Mouse (Mus musculus): ENCODE data around the gene Upb1. TPM values are rescaled to one million over a fixed set of nuclear protein-coding genes. Genes with fewer than 3 reads are reported as not detected.
"Not testable (repeated sequence)": the region's sequence is repeated elsewhere in the genome, so short reads cannot be mapped to it uniquely, and the experiment has no call there.

Upb1 gene
- total and polyA plus RNA-seq, 3 experiments: 0.70 to 0.89 (median 0.70) TPM

DNA sequence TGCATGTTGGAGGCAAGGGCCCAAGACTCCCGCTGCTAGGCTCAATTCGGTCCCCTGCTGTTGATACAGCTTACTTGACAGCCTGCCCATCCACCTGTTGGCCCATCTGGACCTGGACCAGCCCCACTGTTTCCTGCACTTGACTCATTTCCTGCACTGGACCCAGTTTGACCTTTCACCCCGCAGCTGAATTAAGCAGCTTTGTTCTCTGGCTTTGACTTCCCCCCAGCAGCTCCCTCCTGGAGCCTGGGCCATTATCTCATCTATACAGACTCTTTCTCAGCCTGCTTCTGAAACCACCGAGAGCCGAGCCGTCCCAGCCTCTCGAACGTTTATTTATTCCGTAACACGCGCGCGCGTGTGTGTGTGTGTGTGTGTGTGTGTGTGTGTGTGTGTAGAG is 3.9 kb upstream of the Upb1 start:
- DNase-seq: peak; percentile 54 to 61
- Histone ChIP-seq H3K27me3 (ENCODE audit: control insufficient read depth, insufficient read depth, low read length) (no peaks in the 10 kb centered on the region), H3K9ac (ENCODE audit: low read depth, low read length) (no peak overlapping the region), H3K36me3 (ENCODE audit: control insufficient read depth, insufficient read depth, low read length) (no peaks in the 10 kb centered on the region), H3K79me2 (replicated peaks; ENCODE audit: control insufficient read depth, insufficient read depth, low read length) (no peaks in the 10 kb centered on the region), H3K27ac (no peak overlapping the region), H3K4me3 (no peak overlapping the region), H3K4me1 (ENCODE audit: control insufficient read depth, insufficient read depth, low read length) (peaks cover 2% of the 10 kb centered on the region)
- intact Hi-C loops (cut with DNase I): no loop called here
- TF ChIP-seq POLR2A (IDR thresholded peaks at IDR 0.05; ENCODE audit: insufficient read depth, low read depth, low read length) (no peak), EP300 (IDR thresholded peaks at IDR 0.05; ENCODE audit: insufficient read depth, low read depth, low read length) (peak; percentile 8; the same call in 1 of the 2 replicates)
- 27% methylated on average over 14 of the region's 14 CpGs for WGBS

DNA sequence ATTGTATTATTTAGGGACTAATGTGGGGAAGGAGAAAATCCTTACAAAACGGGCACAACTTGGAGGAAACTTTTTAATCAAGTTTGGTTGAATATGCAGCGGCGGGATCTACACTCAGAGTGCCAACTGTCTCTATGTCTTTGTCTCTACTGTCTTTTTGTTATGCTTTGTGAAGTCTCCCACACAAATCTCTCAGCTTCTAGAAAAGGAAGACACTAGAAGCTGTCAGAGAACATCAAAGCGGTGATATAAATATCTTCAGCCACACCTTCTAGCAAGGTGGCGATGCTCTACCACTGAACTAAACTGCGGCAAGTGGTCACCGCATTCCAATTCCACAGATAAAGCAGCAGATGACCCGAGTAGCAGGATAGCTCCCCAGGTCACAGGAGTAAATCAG is 5.0 kb downstream of the Upb1 start:
- no peaks in the 10 kb centered on the region for H3K4me1 ChIP-seq (ENCODE audit: control insufficient read depth, insufficient read depth, low read length)
- no peak for TF ChIP-seq POLR2A (IDR thresholded peaks at IDR 0.05; ENCODE audit: insufficient read depth, low read depth, low read length)
- no peak for TF ChIP-seq EP300 (IDR thresholded peaks at IDR 0.05; ENCODE audit: insufficient read depth, low read depth, low read length)
- no peak for TF ChIP-seq CTCF (IDR thresholded peaks at IDR 0.05)
- no peak overlapping the region for H3K27ac ChIP-seq
- H3K4me3 ChIP-seq: no peak overlapping the region
- H3K9ac ChIP-seq (ENCODE audit: low read depth, low read length): no peak overlapping the region
- H3K27me3 ChIP-seq (ENCODE audit: control insufficient read depth, insufficient read depth, low read length): no peaks in the 10 kb centered on the region
- 78% methylated on average over 8 of the region's 8 CpGs for WGBS
- H3K79me2 ChIP-seq (replicated peaks; ENCODE audit: control insufficient read depth, insufficient read depth, low read length): no peaks in the 10 kb centered on the region
- H3K36me3 ChIP-seq (ENCODE audit: control insufficient read depth, insufficient read depth, low read length): no peaks in the 10 kb centered on the region
- no peak for DNase-seq
- intact Hi-C loops (cut with DNase I): no loop called here

DNA sequence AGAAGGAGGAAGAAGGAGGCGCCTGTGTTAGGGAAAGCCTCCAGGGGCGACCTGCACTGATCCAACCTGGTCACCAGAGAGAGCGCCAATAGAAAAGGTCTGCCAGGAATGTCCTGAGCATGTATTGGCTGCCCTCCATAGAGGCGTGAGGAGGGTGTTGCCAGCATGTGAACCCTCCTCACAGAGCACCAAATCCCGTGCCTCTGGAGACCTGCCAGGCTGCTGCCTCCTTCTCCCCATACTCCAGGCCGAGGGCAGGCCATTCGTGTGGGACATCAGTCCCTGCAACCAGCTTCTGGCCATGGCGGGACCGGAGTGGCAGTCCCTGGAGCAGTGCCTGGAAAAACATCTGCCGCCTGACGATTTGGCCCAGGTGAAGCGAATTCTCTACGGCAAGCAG is 5.8 kb downstream of the Upb1 start:
- TF ChIP-seq CTCF (IDR thresholded peaks at IDR 0.05) (peak; percentile 15; the same call in 1 of the 2 replicates), POLR2A (IDR thresholded peaks at IDR 0.05; ENCODE audit: insufficient read depth, low read depth, low read length) (no peak), EP300 (IDR thresholded peaks at IDR 0.05; ENCODE audit: insufficient read depth, low read depth, low read length) (0 out of 2 replicates have a peak, but pooled peaks have one; percentile 8)
- 34% methylated on average over 13 of the region's 13 CpGs for WGBS
- no peak overlapping the region for H3K27ac ChIP-seq
- no peak overlapping the region for H3K4me3 ChIP-seq
- H3K27me3 ChIP-seq (ENCODE audit: control insufficient read depth, insufficient read depth, low read length): no peaks in the 10 kb centered on the region
- H3K4me1 ChIP-seq (ENCODE audit: control insufficient read depth, insufficient read depth, low read length): no peaks in the 10 kb centered on the region
- intact Hi-C loops (cut with DNase I): no loop called here
- H3K36me3 ChIP-seq (ENCODE audit: control insufficient read depth, insufficient read depth, low read length): no peaks in the 10 kb centered on the region
- no peak overlapping the region for H3K9ac ChIP-seq (ENCODE audit: low read depth, low read length)
- peak; percentile 66 to 76 for DNase-seq
- H3K79me2 ChIP-seq (replicated peaks; ENCODE audit: control insufficient read depth, insufficient read depth, low read length): no peaks in the 10 kb centered on the region

DNA sequence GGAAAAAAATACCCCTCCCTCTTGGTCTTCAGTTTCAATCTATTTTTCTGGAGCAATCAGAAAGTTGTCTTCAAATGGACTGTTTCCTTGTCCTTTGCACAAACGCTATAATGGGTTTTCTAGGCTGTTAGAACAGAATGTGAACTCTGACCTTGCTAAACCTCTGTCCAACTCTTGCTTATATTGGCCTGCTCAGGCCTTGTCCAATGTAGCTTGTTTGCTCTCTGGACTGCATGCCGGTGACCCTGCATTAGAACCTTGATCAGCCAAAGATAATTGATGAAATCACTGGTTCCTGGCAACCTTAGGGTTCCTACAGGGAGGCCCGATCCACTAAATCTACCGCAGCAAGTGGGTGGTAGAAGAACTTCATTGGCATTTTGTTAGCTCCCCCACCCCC is 6.8 kb downstream of the Upb1 start:
- no peak for DNase-seq
- H3K9ac ChIP-seq (ENCODE audit: low read depth, low read length): no peak overlapping the region
- no peak for TF ChIP-seq EP300 (IDR thresholded peaks at IDR 0.05; ENCODE audit: insufficient read depth, low read depth, low read length)
- no peak for TF ChIP-seq POLR2A (IDR thresholded peaks at IDR 0.05; ENCODE audit: insufficient read depth, low read depth, low read length)
- TF ChIP-seq CTCF (IDR thresholded peaks at IDR 0.05): no peak
- no peak overlapping the region for H3K27ac ChIP-seq
- H3K4me3 ChIP-seq: no peak overlapping the region
- 83% methylated on average over 4 of the region's 4 CpGs for WGBS
- intact Hi-C loops (cut with DNase I): no loop called here
- H3K79me2 ChIP-seq (replicated peaks; ENCODE audit: control insufficient read depth, insufficient read depth, low read length): no peaks in the 10 kb centered on the region
- no peaks in the 10 kb centered on the region for H3K4me1 ChIP-seq (ENCODE audit: control insufficient read depth, insufficient read depth, low read length)
- no peaks in the 10 kb centered on the region for H3K27me3 ChIP-seq (ENCODE audit: control insufficient read depth, insufficient read depth, low read length)
- no peaks in the 10 kb centered on the region for H3K36me3 ChIP-seq (ENCODE audit: control insufficient read depth, insufficient read depth, low read length)

DNA sequence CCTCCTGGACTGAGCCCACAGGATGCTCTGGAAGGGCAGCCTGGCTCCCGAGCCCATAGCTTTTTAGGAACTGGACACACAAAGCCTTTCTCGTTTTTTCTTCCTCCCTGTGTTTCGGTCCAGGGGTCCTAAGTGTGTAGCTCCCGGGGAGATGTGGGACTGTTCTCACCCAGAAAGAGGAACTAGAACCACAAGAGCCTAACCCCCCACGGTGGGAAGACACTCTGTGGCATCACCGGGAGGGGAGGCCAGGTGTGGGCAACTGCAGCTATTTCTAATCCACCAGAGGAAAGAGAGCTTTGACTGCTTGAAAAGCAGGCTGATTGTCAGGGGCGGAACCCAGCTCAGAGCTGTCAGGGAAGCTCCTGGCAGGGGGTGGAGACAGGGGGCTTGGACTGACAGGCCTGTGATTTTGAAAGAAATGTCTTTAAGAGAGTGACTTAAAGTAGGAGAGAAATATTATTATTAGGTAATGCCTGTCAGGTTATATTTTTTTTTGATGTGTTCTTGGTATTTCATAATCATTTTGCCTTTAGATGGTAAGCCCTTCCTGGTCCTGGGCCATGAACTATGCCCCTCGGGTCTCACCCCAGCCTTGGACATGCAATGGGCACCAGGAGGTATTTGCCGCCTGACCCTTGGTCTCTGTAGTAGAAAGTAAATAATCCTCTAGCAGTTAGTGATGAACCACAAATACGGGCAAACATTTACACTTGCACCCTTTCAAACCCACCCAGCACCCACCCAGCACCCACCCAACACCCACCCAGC is 10.6 kb downstream of the Upb1 start:
- H3K36me3 ChIP-seq (ENCODE audit: control insufficient read depth, insufficient read depth, low read length); H3K27me3 ChIP-seq (ENCODE audit: control insufficient read depth, insufficient read depth, low read length); H3K9ac ChIP-seq (ENCODE audit: low read depth, low read length); H3K4me1 ChIP-seq (ENCODE audit: control insufficient read depth, insufficient read depth, low read length); H3K79me2 ChIP-seq (replicated peaks; ENCODE audit: control insufficient read depth, insufficient read depth, low read length); DNase-seq; intact Hi-C loops (cut with DNase I); H3K4me3 ChIP-seq; H3K27ac ChIP-seq: not testable (repeated sequence)
- WGBS: 68% methylated on average over 10 of the region's 10 CpGs

DNA sequence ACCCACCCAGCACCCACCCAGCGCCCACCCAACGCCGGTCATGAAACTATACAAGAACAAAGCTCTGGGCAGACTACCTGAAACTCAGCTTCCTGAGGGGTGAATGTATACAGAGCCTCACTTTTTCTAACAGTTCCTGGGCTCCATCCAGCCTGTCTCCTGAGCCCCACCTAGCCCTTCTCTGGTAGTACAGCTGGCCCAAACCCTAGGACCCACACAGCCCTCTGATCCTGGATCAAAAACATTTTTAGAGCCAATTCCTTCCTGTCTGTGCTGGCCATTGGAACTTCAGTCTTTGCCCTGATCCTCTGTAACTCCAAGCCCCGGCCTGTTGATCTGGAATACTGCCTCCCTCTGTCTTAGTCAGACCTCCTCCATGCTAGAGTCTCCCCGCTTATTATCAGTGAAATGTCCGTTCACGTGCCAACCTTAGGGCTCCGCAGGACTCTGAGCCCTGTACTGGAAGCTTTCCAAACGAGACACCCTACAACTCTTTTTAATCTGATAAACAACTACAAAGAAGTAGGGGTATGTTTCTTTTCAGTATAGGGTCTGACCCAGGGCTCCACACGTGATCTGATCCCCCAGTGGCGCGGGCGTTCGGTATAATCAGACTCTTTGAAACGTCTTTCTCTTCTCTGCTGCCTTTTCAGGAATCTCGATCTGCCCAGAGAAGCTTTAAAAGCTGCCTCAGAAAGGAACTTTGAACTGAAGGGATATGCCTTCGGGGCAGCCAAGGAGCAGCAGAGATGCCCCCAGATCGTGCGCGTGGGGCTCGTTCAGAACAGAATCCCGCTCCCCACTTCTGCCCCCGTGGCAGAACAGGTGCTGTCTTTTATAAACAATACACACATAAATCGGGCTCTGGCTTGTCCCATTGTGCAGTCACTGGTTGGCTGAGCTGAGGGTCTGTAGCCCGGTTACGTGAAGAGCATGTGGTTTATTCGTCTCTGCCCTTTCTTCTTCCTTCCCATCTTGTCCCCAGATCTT is 11.5 kb downstream of the Upb1 start:
- H3K27me3 ChIP-seq (ENCODE audit: control insufficient read depth, insufficient read depth, low read length): no peaks in the 10 kb centered on the region
- no peak overlapping the region for H3K9ac ChIP-seq (ENCODE audit: low read depth, low read length)
- H3K79me2 ChIP-seq (replicated peaks; ENCODE audit: control insufficient read depth, insufficient read depth, low read length): no peaks in the 10 kb centered on the region
- TF ChIP-seq EP300 (IDR thresholded peaks at IDR 0.05; ENCODE audit: insufficient read depth, low read depth, low read length) (no peak), CTCF (IDR thresholded peaks at IDR 0.05) (no peak), POLR2A (IDR thresholded peaks at IDR 0.05; ENCODE audit: insufficient read depth, low read depth, low read length) (no peak)
- no peaks in the 10 kb centered on the region for H3K36me3 ChIP-seq (ENCODE audit: control insufficient read depth, insufficient read depth, low read length)
- no peak for DNase-seq
- intact Hi-C loops (cut with DNase I): no loop called here
- no peak overlapping the region for H3K27ac ChIP-seq
- H3K4me1 ChIP-seq (ENCODE audit: control insufficient read depth, insufficient read depth, low read length): no peaks in the 10 kb centered on the region
- no peak overlapping the region for H3K4me3 ChIP-seq
- 71% methylated on average over 27 of the region's 27 CpGs for WGBS

Measured in heart, adult 2 months (tissue).